Mouse (Mus musculus) neutrophil, adult 83 days (primary cell): ENCODE results near the gene Gltpd2. TPM values are rescaled to one million over a fixed set of nuclear protein-coding genes. Genes with fewer than 3 reads are reported as not detected.

ENCODE experiments used
- total RNA-seq, 2 experiments: library from RNA; stranded (reverse); gene quantifications; one replicate each; pipeline ENCODE4 v1.2.4; 2023

Gltpd2 gene
- not detected for total RNA-seq

DNA sequence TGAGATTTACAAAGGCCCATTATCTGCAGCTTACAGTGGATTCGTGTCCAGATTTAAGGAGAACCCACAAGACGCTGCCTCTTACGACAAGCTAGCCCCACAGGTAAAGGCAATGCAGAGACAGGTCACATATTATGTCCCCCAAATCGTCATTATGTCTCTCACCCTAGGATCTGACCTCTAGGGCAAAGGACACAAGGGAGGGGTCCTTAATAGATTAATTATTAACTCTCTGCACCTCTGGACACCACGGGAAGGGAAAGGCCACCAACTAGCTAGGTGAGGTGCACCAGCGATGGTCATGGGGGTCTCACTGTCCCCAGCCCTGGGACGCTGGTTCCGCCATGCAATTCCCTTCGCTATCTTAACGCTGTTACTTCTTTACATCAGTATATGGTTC lies at the start of gene Gltpd2:
TSS of gene Gltpd2 (plus strand) at position 274 of the 400 bp plus-strand sequence.

DNA sequence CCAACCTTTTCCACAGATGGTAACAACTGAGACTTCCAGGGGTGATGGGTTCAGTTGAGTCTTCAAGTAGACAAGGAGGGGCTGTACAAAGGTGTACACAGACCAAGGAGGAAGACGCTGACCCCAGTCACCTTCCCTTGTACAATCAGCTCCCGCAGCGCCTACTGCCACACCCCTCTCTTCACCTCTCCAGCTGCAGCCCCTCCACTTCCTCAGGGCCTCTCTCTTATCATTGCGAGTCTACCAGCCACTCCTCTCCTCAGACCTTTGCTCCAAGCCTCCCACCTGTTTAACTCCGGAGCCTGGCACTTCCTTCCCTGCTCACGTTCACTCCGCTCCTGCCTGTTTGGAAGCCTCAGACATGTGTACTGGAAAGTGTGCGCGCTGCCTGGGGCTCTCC lies 14.0 kb upstream of the Gltpd2 start, which contains the start of gene Tm4sf5:
TSS of gene Tm4sf5 (plus strand) at position 275 of the 400 bp plus-strand sequence.

DNA sequence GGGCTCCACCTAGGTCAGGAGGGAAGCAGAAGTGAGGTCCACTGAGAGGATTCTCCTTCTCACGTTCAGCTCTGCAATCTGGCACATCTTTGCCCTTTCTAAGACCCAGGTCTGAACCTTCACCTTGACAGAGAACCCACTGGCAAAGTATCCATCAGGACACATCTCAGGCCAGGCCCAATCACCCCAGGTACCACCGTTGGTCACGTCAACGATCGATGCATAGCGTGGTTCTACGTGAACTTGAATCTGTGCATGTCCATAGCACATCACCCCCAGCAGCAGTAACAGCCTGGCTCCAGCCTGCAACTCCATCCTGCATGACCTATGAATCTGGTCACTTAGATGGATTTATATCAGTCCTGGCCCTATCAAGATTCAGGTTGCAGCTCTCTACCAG lies 4.7 kb upstream of the Gltpd2 start, which contains the start of gene Vmo1:
TSS of gene Vmo1 (minus strand) at position 329 of the 400 bp plus-strand sequence.

DNA sequence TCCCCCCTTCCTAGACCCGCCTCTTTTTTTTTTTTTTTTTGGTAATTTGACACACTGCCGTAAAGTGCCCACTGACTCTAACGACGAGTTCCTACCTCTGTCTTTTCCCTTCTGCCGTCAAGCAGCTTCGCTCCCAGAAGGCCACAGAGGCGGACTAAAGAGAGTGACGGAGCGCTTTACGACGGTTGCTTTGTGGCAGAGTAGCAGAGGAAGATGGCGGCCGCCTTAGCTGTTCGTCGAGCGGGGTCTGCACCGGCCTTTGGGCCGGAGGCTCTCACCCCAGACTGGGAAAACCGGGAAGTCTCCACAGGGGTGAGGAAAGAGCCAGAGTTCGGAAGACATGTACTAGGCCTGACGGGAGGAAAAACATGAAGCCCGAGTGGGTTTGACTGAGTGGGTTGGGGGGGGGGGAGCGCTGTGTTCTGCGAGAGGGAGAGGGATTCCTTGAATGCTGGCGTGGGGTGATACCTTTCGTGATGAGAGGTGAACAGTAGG lies 6.2 kb downstream of the Gltpd2 start, which contains the start of gene Psmb6:
TSS of gene Psmb6 (plus strand) at position 184 of the 495 bp plus-strand sequence.

DNA sequence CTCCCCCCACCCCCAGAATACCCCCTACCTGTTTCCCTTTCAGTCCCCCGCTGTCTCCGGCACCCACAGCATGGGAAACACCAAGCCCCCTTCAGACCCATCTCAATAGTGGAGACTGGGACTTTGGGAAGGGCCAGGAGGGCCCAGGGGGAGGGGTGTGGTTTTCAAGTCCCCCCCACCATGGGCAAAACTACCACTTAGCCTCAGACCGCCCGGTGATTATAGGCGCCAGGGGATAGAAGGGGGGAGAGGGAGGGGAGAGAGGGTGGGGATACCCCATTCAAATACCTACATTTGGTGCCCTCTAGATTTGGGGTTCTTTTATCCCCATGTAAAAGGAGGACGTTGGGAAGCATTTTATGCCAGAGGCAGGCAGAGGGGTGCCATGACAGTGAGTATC lies 13.8 kb downstream of the Gltpd2 start, which contains the start of gene Gm40193:
TSS of gene Gm40193 (minus strand) at position 101 of the 400 bp plus-strand sequence.

DNA sequence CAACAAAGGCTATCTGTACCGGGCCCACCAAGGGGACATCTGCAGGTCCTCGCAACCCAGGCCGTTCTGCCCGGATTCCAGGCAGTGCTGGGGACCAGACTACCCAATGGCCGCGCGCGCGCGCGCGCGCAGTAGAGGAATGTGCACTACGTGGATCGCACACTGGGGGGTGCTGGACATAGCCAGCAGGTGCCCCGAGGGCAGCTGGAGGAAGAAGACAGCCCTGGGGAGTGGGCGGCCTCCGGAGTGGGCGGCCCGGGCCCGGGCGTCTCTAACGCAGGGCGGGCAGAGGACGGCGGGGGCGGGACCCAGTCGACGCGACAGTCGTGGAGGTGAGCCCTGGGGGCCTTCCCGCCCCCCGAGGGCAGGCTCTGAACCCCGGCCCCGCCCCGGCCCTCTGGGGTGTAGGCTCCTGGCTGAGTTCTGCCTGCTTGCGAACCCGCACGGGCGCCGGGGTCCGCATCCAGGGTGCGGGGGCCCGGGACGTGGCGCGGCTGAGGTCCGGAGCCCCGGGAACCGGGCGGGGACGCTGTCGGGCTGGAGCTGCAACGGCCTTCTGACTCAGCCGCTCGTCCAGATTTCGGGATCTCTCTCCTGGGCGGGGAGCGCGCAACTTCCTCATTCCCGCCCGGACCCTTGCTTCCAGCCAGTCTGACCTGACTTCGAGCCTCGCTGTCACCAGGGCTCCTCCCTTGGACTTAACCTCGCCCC lies 21.0 kb downstream of the Gltpd2 start, which contains the start of gene Pld2:
TSS of gene Pld2 (plus strand) at position 188 of the 711 bp plus-strand sequence.

DNA sequence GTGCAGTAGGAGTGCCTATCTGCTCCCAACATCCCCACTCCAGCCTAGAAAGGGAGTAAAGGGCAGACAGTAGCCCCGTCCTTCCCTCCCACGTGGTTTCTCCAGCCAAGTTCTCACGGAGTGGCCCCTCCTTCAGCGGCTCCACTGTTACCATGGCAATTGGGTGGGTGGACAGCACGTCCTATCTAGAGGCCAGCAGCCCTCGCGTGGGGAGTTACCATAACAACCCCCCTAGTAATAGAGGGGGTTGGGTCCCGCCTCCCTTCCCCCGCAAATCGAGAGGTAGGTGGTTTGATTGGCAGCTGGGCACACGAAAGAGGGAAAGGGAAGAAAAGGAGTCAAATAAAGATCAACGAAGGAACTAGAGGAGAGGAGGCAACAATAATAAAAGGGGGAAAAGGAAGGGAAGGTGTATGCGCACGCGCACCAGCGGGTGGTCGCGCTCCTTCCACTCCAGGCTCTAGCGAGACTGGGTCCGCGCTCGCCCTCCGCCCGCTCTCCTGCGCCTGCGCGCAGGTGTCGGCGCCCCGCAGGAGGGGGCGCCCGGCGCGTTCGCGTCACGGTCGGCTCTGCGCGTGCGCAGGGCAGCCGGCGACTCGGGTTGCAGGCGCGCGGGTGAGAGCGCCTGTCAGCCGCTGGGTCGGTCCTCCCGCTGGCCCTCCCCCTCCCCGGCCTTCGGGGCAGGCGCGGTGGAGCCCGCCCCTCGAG lies 43.4 kb downstream of the Gltpd2 start, which contains the start of gene Mink1:
TSS of gene Mink1 (plus strand) at position 595 of the 708 bp plus-strand sequence.

Other genes starting within 250 kb of the Gltpd2 start
- 1 to 10 TPM in 1 of 2 experiments, under 1 TPM in 1; 0.62 to 1.0 TPM for gene Alox12e, start 196.6 kb upstream of the Gltpd2 start, total RNA-seq
- 10 to 100 TPM in 1 of 2 experiments, 1 to 10 TPM in 1; 3.3 to 17.8 TPM for gene Alox15, start 167.2 kb upstream of the Gltpd2 start, total RNA-seq
- gene Pelp1, start 109.2 kb upstream of the Gltpd2 start, total RNA-seq = 10 to 100 TPM; 17.1 to 20.1 TPM
- gene Arrb2, start 86.6 kb upstream of the Gltpd2 start, total RNA-seq = 100 to 1,000 TPM; 791 to 868 TPM
- 10 to 100 TPM; 22.7 to 25.7 TPM for gene Med11, start 67.3 kb upstream of the Gltpd2 start, total RNA-seq
- under 1 TPM in 1 of 2 experiments, not detected in 1; 0.57 TPM for gene Zmynd15, start 59.8 kb upstream of the Gltpd2 start, total RNA-seq
- gene Cxcl16, start 59.2 kb upstream of the Gltpd2 start, total RNA-seq = 1 to 10 TPM; 1.8 to 2.3 TPM
- gene Tm4sf5, start 14.0 kb upstream of the Gltpd2 start, total RNA-seq = not detected
- not detected for gene Vmo1, start 4.6 kb upstream of the Gltpd2 start, total RNA-seq
- gene Psmb6, start 6.2 kb downstream of the Gltpd2 start, total RNA-seq = 10 to 100 TPM; 93.7 to 98.2 TPM
- gene Gm40193, start 13.7 kb downstream of the Gltpd2 start, total RNA-seq = not detected
- 1 to 10 TPM; 2.8 to 3.8 TPM for gene Pld2, start 20.9 kb downstream of the Gltpd2 start, total RNA-seq
- 10 to 100 TPM; 30.4 to 35.9 TPM for gene Mink1, start 43.7 kb downstream of the Gltpd2 start, total RNA-seq
- not detected for gene 4930544D05Rik, start 96.7 kb downstream of the Gltpd2 start, total RNA-seq
- gene Chrne, start 100.0 kb downstream of the Gltpd2 start, total RNA-seq = not detected
- gene Gp1ba, start 119.9 kb downstream of the Gltpd2 start, total RNA-seq = under 1 TPM; 0.44 to 0.92 TPM
- gene Rnf167, start 128.0 kb downstream of the Gltpd2 start, total RNA-seq = 100 to 1,000 TPM; 143 to 145 TPM
- 10 to 100 TPM; 88.4 to 89.0 TPM for gene Slc25a11, start 128.3 kb downstream of the Gltpd2 start, total RNA-seq
- 1,000 to 10,000 TPM; 1,955 to 2,001 TPM for gene Pfn1, start 135.4 kb downstream of the Gltpd2 start, total RNA-seq
- gene Eno3, start 138.0 kb downstream of the Gltpd2 start, total RNA-seq = 10 to 100 TPM in 1 of 2 experiments, 1 to 10 TPM in 1; 6.5 to 12.5 TPM
- 10 to 100 TPM; 34.4 to 37.7 TPM for gene Spag7, start 150.2 kb downstream of the Gltpd2 start, total RNA-seq
- gene Camta2, start 168.9 kb downstream of the Gltpd2 start, total RNA-seq = 10 to 100 TPM; 62.9 to 65.1 TPM
- gene Inca1, start 181.0 kb downstream of the Gltpd2 start, total RNA-seq = not detected
- gene Kif1c, start 181.4 kb downstream of the Gltpd2 start, total RNA-seq = 10 to 100 TPM; 25.3 to 29.9 TPM
- under 1 TPM; 0.51 to 0.70 TPM for gene Zfp3, start 245.0 kb downstream of the Gltpd2 start, total RNA-seq